Mouse (Mus musculus) midbrain, embryonic 15.5 days (tissue): ENCODE data around the gene Evi2a. TPM values are rescaled to one million over a fixed set of nuclear protein-coding genes. Genes with fewer than 3 reads are reported as not detected.

Experiments
- ATAC-seq: fragments of 200-750 bp; cut with Nextera tagmentation; replicated peaks from 2 replicates; pipeline ENCODE4 v1.8.0; 2017; ENCODE audit warnings: moderate TSS enrichment
- H3K27ac ChIP-seq: fragments of 300-500 bp; sonication (generic); 2 replicates; pipeline ENCODE4 v1.5.1; 2015; ENCODE audit warnings: mild to moderate bottlenecking, inconsistent platforms
- H3K27me3 ChIP-seq: fragments of 300-500 bp; sonication (generic); replicated peaks from 2 replicates; pipeline ENCODE4 v1.6.1; 2015; ENCODE audit warnings: inconsistent platforms
- H3K36me3 ChIP-seq: fragments of 300-500 bp; sonication (generic); replicated peaks from 2 replicates; pipeline ENCODE4 v1.6.1; 2015; ENCODE audit warnings: inconsistent platforms
- H3K4me1 ChIP-seq: fragments of 300-500 bp; sonication (generic); 2 replicates; pipeline ENCODE4 v1.6.1; 2015; ENCODE audit warnings: inconsistent platforms
- H3K4me2 ChIP-seq: fragments of 300-500 bp; sonication (generic); 2 replicates; pipeline ENCODE4 v1.6.1; 2015; ENCODE audit warnings: inconsistent platforms, mild to moderate bottlenecking, moderate library complexity
- H3K4me3 ChIP-seq: fragments of 300-500 bp; sonication (generic); 2 replicates; pipeline ENCODE4 v1.5.1; 2015; ENCODE audit warnings: mild to moderate bottlenecking, inconsistent platforms
- H3K9ac ChIP-seq: fragments of 300-500 bp; sonication (generic); 2 replicates; pipeline ENCODE4 v1.6.1; 2015; ENCODE audit warnings: mild to moderate bottlenecking, inconsistent platforms
- H3K9me3 ChIP-seq: fragments of 300-500 bp; sonication (generic); 2 replicates; pipeline ENCODE4 v1.6.1; 2016; ENCODE audit warnings: inconsistent platforms
- WGBS: fragments of 180-500 bp; shearing (Covaris S2); methylation state at CpG from one replicate; pipeline ENCODE4 v1.1.7; 2015; ENCODE audit warnings: mixed read lengths; 5-methylcytosine and 5-hydroxymethylcytosine counted together
- polyA plus RNA-seq: library from polyadenylated mRNA; unstranded; fragments of >200 nt; fragmentation: Nextera tagmentation; extraction: Ambion mirVana; gene quantifications from 2 replicates; pipeline ENCODE4 v1.2.1, GENCODE M21; 2015

Evi2a gene
- 2.9 and 3.3 TPM in 2 replicates for polyA plus RNA-seq

DNA sequence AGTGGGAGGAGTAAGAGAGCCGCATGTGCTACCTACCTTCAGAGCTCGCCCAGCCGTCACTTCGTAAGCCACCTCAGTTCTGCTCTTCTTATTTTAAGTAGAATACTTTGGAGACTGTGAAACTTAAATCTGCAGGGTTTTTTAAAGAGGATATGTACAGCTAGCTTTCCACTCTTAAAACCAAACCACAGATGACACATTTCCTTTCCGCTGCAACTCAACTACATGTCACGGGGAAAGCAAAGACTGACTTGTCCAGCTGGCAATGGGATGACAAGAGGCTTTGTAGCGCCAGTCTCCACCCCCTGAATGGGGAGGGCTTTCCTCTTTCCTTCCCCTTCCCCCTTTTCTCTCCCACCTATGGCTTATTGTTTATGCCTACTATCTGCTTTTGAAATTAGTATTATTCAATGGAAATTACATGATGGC lies at the start of gene Evi2a, which contains the start of gene Evi2:
Gene Evi2a (minus strand): TSS at position 277 of the 429 bp plus-strand sequence.
Gene Evi2 (minus strand): TSS at position 257 of the 429 bp plus-strand sequence.
- 85% methylated on average over 7 of the region's 7 CpGs for WGBS
- H3K9ac ChIP-seq = no peak within 1 kb of the TSS
- H3K36me3 ChIP-seq = no peaks in the 10 kb centered on the region
- no peak within 1 kb of the TSS for H3K4me3 ChIP-seq
- no peak within 1 kb of the TSS for H3K27ac ChIP-seq
- H3K4me1 ChIP-seq = no peaks in the 10 kb centered on the region
- no peak within 1 kb of the TSS for H3K4me2 ChIP-seq
- H3K27me3 ChIP-seq = no peaks in the 10 kb centered on the region
- H3K9me3 ChIP-seq = no peaks in the 10 kb centered on the region
- no peak for ATAC-seq

DNA sequence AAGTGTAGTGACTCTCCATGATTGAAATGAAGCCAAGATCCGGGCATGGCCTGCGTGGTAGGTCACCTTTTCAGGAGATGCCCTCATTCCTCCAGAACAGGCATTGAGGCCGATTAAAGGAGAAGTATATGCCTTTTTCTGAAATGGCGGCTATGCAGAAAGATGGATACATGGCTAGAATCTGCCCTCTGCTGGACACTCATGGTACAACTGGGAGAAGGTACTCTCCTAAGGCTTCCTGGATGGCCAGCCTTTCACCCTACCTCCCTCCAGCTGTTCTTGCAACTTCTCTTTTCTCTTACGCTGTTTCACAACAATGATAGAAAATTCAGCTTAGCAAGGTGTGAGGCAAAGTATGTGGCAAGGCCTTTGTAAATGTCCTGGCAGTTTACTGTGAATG lies 47.3 kb upstream of the Evi2a start:
- no peak for ATAC-seq
- peaks cover 7% of the 10 kb centered on the region; the same call in 1 of the 2 replicates for H3K36me3 ChIP-seq
- 49% methylated on average over 5 of the region's 5 CpGs for WGBS
- H3K4me2 ChIP-seq = no peak overlapping the region
- H3K9me3 ChIP-seq = no peaks in the 10 kb centered on the region
- no peak overlapping the region for H3K4me3 ChIP-seq
- H3K27me3 ChIP-seq = no peaks in the 10 kb centered on the region
- H3K27ac ChIP-seq = no peak overlapping the region
- no peaks in the 10 kb centered on the region for H3K4me1 ChIP-seq
- H3K9ac ChIP-seq = no peak overlapping the region

DNA sequence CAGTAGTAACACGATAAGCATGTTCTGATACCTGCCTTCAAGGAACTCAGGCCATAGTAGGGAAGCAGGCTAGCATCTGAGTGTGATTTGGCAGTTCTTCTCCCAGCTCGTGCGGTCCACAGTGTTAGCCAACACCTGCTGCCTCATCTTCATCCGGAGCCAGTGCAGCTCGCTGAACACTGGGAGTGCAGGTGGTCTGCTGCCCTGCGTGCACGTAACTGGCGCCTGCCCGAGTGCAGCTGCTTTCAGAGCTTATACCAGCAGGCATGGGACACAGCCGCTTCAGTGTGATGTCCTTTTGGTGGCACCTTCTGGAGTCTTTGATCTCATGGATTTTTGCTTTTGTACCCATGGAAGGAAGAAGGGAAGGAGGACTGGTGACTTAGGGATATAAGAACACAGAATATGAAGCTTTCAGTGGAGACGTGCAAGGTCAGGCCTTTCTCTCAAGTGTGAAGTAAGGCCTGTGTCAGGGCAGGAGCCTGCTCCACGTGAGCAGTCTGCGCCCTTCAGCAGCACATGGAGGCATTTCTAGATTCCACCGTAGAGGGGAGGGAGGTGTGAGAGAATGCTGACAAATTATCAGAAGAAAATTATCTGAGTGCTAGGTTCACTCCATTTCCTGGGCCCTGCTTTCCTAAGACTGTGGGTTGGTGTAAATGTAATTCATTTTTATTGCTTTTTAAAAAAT lies 45.1 kb upstream of the Evi2a start:
- WGBS = 90% methylated on average over 14 of the region's 14 CpGs
- Histone ChIP-seq H3K36me3 (peaks cover 20% of the 10 kb centered on the region), H3K4me2 (no peak overlapping the region), H3K27ac (no peak overlapping the region), H3K4me3 (no peak overlapping the region), H3K4me1 (no peaks in the 10 kb centered on the region), H3K27me3 (no peaks in the 10 kb centered on the region), H3K9me3 (no peaks in the 10 kb centered on the region), H3K9ac (no peak overlapping the region)
- no peak for ATAC-seq

DNA sequence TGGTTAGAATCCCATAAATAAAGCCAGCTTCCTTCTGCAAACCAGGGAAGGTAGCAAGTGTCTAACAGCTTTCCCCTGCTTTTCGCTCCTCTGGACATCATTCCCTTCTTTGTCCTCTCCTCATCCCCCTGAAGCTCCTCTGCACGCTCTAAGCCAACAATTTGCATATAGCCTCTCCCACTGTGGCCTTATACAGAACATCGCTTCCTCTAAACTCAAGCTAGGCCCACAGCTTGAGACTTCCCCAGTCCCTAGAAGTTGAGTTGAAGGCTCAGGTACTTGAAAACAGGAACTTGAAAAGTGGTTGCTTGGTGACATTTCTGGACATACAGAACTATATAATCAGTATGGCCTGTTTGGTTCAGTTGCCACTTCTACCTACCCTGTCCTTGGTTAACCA lies 43.4 kb upstream of the Evi2a start:
- no peak overlapping the region for H3K4me2 ChIP-seq
- no peak overlapping the region for H3K27ac ChIP-seq
- no peaks in the 10 kb centered on the region for H3K9me3 ChIP-seq
- ATAC-seq = no peak
- H3K36me3 ChIP-seq = peaks cover 26% of the 10 kb centered on the region
- H3K4me3 ChIP-seq = no peak overlapping the region
- no peak overlapping the region for H3K9ac ChIP-seq
- H3K4me1 ChIP-seq = no peaks in the 10 kb centered on the region
- H3K27me3 ChIP-seq = no peaks in the 10 kb centered on the region
- WGBS = 60% methylated on average over 3 of the region's 3 CpGs

DNA sequence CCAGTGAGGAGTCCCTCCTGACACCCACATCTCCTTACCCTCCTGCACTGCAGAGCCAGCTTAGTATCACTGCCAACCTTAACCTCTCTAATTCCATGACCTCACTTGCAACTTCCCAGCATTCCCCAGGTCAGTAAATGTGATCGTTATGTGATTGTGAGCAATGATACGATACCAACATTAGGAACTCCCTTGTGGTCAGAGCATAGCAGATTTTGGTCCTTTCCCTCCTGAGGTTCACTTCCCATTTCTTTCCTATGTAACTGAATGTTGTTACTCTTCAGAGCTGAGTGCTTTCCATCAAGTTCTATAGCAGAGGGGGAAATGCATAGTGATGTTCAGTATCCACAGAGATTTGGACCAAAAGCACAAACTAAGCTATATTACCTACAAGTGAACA lies 39.9 kb upstream of the Evi2a start:
- Histone ChIP-seq H3K9ac (no peak overlapping the region), H3K4me2 (no peak overlapping the region), H3K4me1 (no peaks in the 10 kb centered on the region), H3K27me3 (no peaks in the 10 kb centered on the region), H3K36me3 (peaks cover 46% of the 10 kb centered on the region), H3K27ac (no peak overlapping the region), H3K9me3 (no peaks in the 10 kb centered on the region), H3K4me3 (no peak overlapping the region)
- ATAC-seq = no peak
- WGBS = 91% methylated on average over 2 of the region's 2 CpGs

DNA sequence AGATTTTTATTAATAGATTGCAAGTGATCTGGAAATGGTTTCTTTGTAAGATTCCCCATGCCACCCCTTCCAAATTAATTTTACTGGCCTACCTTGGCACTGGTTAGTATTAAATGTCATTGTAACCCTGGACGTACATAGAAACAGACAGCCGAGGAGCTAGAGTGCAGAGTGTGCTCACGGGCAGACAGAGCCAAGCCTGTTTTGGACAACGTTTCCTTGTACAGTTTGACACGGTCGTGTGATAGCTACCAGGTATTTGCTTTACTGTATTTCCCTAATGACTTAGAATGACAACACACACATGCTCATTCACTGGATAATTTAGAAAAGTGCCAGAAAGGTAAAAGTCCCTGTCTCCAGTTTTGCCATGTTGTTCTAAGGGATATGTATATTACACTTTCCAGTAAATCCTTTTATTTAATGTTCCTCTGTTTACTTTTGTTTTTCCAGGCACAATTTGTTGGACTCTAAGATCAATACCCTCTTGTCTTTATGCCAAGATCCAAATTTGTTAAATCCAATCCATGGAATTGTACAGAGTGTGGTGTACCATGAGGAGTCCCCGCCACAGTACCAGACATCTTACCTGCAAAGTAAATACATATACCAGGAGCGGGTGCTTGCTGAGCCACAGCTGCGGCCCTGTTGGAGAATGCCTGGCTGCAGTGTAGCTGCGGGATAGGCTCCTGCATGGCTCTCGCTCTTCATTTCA lies 37.9 kb upstream of the Evi2a start:
- H3K4me3 ChIP-seq = no peak overlapping the region
- H3K9me3 ChIP-seq = no peaks in the 10 kb centered on the region
- peaks cover 49% of the 10 kb centered on the region for H3K36me3 ChIP-seq
- no peak overlapping the region for H3K4me2 ChIP-seq
- WGBS = 92% methylated on average over 11 of the region's 11 CpGs
- ATAC-seq = no peak
- no peak overlapping the region for H3K9ac ChIP-seq
- H3K4me1 ChIP-seq = no peaks in the 10 kb centered on the region
- no peak overlapping the region for H3K27ac ChIP-seq
- no peaks in the 10 kb centered on the region for H3K27me3 ChIP-seq

DNA sequence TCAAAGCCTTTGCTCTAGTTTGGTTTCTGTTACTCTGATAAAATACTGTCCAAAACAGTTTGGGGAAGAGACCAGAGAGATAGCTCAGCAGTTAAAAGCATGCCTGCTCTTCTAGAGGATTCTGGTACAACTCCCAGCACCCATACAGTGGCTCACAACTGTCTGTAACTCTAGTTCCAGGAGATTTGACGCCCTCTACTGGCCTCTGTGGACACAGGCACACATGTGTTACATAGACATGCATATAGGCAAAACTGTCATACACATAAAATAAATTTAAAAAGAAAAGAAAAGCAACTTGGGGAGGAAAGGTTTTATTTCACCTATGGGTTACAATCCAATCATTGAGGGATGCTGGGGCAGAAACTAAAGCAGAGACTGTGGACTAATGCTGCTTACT lies 36.5 kb upstream of the Evi2a start:
- Histone ChIP-seq H3K4me2 (no peak overlapping the region), H3K27me3 (no peaks in the 10 kb centered on the region), H3K36me3 (peaks cover 53% of the 10 kb centered on the region), H3K9ac (no peak overlapping the region), H3K4me1 (no peaks in the 10 kb centered on the region), H3K27ac (no peak overlapping the region), H3K4me3 (no peak overlapping the region), H3K9me3 (no peaks in the 10 kb centered on the region)
- no peak for ATAC-seq
- WGBS = 72% methylated on average over 1 of the region's 1 CpGs

DNA sequence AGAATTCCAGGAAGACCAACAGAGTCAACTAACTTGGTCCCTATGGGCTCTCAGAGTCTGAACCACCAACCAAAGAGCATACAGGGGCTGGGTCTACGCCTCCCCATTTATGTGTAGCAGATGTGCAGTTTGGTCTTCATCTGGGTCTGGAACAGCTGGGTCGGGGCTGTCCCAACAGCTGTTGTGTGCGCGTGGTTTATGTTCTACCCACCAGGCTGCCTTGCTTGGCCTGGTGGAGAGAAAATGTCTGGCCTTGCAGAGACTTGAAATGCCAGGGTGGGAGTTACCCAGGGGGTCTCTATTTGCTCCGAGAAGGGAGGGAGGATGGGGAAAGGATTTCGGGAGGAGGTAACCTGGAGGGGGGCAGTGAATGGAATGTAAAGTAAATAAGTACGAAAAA lies 33.1 kb upstream of the Evi2a start:
- no peak overlapping the region for H3K27ac ChIP-seq
- no peak for ATAC-seq
- no peak overlapping the region for H3K4me2 ChIP-seq
- no peaks in the 10 kb centered on the region for H3K27me3 ChIP-seq
- no peaks in the 10 kb centered on the region for H3K4me1 ChIP-seq
- WGBS = 96% methylated on average over 7 of the region's 7 CpGs
- no peaks in the 10 kb centered on the region for H3K9me3 ChIP-seq
- no peak overlapping the region for H3K4me3 ChIP-seq
- H3K36me3 ChIP-seq = peaks cover 45% of the 10 kb centered on the region
- H3K9ac ChIP-seq = no peak overlapping the region

DNA sequence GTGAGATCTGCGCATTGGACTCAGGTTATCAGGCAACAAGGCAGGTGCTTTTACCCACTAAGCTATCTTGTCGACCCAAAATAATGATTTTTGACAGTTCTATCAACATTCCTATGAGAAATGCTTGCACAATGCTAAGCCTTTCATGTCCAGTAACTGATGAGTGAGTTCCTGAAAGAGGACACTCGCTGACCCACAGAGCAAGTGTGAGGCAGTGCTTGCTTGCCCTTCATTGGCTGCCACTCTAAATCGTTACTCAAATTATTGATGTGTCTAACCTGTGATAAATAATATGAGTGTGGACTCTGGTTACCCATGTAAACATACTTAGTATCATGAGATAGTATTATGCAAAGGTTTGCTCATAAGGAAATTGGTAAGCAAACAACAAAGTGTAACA lies 30.1 kb upstream of the Evi2a start:
- Histone ChIP-seq H3K4me1 (no peaks in the 10 kb centered on the region), H3K4me2 (no peak overlapping the region), H3K36me3 (peaks cover 37% of the 10 kb centered on the region), H3K9me3 (no peaks in the 10 kb centered on the region), H3K27ac (no peak overlapping the region), H3K27me3 (no peaks in the 10 kb centered on the region), H3K4me3 (no peak overlapping the region), H3K9ac (no peak overlapping the region)
- ATAC-seq = no peak
- 93% methylated on average over 4 of the region's 4 CpGs for WGBS

DNA sequence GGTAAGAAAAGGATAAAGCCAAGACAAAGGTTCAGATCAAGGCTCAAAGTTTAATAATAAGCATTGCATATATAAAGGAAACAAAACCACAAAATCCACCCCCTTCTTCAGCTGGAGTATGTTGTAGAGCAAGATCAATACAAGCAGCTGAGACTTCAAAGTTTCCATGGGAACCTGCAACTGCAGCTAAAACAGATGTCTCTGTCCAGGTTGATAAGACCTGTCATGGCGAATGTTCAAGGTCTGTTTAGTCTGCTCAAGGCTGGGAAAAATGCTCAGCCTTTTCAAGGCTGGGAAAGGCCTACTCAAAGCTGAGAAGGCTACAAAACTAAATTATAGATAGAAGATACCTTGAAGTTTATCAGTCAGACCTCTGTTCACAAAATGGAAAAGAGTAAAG lies 22.2 kb upstream of the Evi2a start:
- Histone ChIP-seq H3K4me2 (no peak overlapping the region), H3K27me3 (no peaks in the 10 kb centered on the region), H3K4me3 (no peak overlapping the region), H3K9ac (no peak overlapping the region), H3K36me3 (peaks cover 40% of the 10 kb centered on the region), H3K27ac (no peak overlapping the region), H3K4me1 (no peaks in the 10 kb centered on the region), H3K9me3 (no peaks in the 10 kb centered on the region)
- ATAC-seq = no peak
- WGBS = 89% methylated on average over 1 of the region's 1 CpGs

DNA sequence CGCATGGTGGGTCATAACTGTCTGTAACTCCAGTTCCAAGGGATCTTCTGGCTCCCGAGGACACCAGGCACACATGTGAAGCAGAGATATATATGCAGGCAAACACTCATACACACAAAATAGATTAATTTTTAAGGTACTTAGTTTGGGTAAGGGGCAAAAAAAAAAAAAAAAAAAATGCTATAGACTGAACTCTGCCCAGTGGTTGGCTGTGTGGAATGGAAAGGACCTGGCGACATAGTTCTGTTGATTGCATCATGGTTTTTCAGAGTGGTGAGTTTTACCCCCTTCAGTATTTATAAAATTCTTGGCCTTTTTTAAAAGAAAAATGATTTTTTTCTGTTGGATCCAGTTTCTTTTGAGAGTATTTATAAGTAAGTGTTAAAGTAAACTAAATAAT lies 5.9 kb upstream of the Evi2a start:
- Histone ChIP-seq H3K27me3 (no peaks in the 10 kb centered on the region), H3K36me3 (peaks cover 10% of the 10 kb centered on the region; the same call in 1 of the 2 replicates)

DNA sequence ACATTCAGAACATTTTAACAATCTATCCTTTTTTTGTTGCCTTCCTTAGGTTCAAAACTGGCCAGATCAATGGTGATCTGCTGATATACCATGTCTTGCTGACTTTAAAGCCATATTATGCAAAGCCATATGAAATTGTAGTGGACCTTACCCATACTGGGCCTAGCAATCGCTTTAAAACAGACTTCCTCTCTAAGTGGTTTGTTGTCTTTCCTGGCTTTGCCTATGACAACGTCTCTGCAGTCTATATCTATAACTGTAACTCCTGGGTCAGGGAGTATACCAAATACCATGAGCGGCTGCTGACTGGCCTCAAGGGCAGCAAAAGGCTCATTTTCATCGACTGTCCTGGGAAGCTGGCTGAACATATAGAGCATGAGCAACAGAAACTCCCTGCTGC lies 5.1 kb upstream of the Evi2a start:
- WGBS = 88% methylated on average over 4 of the region's 4 CpGs
- Histone ChIP-seq H3K4me3 (no peak overlapping the region), H3K27me3 (no peaks in the 10 kb centered on the region), H3K4me2 (no peak overlapping the region), H3K4me1 (no peaks in the 10 kb centered on the region), H3K9me3 (no peaks in the 10 kb centered on the region), H3K27ac (no peak overlapping the region), H3K36me3 (peaks cover 7% of the 10 kb centered on the region; the same call in 1 of the 2 replicates), H3K9ac (no peak overlapping the region)
- no peak for ATAC-seq

More for the DNA sequence above, 5.9 kb upstream of the Evi2a start:
- H3K4me1 ChIP-seq = no peaks in the 10 kb centered on the region
- H3K9ac ChIP-seq = no peak overlapping the region
- H3K4me3 ChIP-seq = no peak overlapping the region
- H3K4me2 ChIP-seq = no peak overlapping the region
- H3K9me3 ChIP-seq = no peaks in the 10 kb centered on the region
- WGBS = 95% methylated on average over 3 of the region's 3 CpGs
- H3K27ac ChIP-seq = no peak overlapping the region
- ATAC-seq = no peak
